Mouse (Mus musculus): Measurements from ENCODE around the gene Ift122.
A peak's percentile ranks its signal among the peaks of the same experiment; 100 is the strongest.
"Not testable (repeated sequence)": the region's sequence is repeated elsewhere in the genome, so short reads cannot be mapped to it uniquely, and the experiment has no call there.

Gene Ift122

DNA sequence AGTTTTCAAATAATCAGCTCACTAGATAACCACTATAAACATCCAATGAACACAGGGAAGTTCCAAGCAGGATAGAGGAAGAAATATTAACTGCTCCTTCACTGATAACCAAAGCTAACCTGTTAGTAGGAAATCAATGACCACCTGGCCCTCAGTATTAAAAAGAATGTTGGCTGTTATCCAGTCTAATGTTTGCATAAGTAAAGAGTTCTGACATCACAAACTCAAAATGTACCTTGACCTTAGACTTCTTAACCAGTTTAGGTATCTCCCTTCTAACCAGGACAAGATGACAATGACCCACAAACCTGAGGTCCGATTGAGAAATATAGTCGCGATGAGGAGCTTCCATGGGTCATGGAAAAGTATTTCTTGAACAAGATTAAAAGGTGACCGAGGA is 8.3 kb upstream of the Ift122 start:
- DNase-seq (ENCODE audit: extremely low spot score, low spot score), result no peak

DNA sequence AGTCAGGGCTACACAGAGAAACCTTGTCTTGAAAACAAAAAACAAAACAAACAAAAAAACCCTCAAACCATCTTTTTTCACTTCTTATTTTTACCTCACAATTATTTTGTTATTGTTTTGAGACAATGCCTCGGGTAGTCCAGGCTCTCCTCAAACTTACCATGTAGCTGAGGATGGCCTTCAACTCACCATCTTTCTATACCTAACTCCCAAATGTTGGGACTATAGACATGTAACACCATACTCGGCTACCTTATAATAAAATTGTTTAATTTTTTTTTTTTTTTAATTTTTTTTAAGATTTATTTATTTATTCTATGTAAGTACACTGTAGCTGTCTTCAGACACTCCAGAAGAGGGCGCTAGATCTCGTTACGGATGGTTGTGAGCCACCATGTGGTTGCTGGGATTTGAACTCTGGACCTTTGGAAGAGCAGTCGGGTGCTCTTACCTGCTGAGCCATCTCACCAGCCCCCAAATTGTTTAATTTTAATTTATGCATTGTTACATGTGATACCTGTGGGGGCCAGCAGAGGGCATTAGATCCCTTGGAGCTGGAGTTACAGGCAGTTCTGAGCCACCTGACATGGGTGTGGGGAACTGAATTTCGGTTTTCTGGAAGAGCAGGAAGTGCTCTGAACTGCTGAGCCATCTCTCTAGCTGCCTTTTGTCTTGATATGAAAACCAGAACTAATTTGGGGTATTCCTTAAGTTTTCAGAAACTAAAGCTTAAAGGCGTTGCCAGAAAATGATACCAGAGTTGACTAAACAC is 6.4 kb upstream of the Ift122 start:
- DNase-seq (ENCODE audit: extremely low spot score, low spot score), result peak; percentile 51

DNA sequence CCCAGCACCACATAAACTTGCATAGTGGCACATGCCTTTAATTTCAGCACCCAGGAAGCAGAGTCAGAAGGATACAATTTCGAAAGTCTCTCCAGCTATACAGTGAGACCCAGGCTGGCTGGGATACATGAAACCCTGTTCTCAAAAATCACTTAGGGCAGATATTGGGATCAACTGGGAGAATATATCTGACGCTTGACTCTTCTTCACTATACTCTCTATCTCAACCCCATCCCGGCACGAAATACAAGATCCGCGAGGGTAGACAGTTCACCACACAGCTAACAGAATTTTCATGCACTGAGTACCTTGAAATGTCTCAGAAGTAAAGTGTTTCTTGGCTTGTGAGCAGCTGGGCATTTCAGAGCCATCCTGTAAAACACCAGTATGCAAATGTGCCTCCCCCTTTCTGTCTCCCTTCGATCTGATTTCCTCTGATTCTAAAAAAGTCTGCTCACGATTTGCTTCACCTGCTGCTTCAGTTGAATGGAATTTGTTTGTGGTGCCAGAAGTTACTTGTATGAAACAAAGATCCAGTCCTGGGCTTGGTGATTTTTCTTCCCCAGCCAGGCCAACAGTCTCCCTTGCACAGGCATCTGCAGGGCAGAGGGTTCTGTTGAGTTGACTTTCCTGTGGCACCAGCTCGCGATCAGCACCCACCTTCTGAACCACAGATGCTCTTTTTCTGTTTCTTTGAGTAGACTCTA is 4.5 kb upstream of the Ift122 start:
- DNase-seq (ENCODE audit: extremely low spot score, low spot score), result no peak

DNA sequence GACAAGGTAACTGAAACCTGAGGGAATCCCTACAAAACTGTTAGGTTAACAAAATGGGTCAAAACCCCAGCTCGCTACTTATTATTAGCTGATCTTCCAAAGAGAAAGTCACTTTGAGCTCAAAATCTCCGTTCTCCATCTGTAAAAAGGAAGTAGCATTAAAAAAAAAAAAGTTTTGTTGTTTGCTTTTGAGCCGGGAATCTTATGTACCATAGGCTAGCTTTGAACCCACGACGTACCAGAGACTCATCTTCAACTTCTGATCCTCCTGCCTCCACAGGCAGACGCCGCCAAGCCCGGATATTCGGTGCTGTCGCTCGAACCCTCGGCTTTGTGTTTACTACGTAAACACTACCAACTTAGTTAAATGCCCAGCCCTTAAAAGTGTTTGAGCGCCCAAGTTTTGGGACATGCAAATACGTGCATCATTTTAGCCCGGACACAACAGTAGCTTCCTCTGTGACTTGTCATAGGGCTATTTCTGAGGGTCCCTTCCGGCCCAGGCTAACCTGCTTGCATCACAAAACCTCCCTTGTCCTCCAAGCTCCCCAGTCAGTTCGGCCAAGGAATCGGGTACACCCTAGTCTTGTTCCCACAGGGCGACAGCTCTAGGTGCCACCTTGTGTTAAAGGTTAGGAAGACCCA is 702 bp upstream of the Ift122 start:
- no peak for DNase-seq (ENCODE audit: extremely low spot score, low spot score)

DNA sequence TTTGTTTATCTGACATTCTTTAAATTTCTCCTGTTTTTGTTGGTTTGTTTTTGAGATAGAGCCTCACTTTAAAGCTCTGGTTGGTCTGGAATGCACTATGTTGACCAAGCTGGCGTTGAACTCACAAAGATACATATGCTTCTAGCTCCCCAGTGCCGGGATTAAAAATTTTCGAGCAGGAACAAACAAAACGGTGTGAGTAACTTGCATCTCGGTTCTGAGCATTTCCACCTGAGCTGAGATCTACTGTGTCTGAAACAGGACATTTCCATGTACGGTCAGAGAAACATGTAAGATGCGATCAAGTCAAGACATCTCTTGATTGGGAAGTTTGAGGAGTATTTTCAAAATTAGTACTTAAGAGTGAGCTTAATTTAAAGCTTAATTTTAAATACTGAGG is 715 bp downstream of the Ift122 start:
- peak; percentile 27 for DNase-seq (ENCODE audit: extremely low spot score, low spot score)

DNA sequence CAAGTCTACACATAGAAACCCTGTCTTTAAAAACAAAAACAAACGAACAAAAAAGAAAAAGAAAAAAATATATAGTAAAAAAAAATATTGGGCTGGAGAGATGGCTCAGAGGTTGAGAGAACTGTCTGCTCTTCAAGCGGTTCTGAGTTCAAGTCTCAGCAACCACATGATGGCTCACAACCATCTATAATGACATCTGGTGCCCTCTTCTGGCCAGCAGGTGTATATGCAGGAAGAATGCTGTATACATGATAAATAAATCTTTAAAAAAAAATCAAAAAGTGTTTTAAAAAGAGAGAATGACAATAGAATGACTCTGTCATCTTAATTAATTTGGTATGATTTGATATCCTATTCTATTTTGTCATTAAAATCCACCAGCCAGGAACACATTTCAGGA is 1.2 kb downstream of the Ift122 start:
- no peak for DNase-seq (ENCODE audit: extremely low spot score, low spot score)

DNA sequence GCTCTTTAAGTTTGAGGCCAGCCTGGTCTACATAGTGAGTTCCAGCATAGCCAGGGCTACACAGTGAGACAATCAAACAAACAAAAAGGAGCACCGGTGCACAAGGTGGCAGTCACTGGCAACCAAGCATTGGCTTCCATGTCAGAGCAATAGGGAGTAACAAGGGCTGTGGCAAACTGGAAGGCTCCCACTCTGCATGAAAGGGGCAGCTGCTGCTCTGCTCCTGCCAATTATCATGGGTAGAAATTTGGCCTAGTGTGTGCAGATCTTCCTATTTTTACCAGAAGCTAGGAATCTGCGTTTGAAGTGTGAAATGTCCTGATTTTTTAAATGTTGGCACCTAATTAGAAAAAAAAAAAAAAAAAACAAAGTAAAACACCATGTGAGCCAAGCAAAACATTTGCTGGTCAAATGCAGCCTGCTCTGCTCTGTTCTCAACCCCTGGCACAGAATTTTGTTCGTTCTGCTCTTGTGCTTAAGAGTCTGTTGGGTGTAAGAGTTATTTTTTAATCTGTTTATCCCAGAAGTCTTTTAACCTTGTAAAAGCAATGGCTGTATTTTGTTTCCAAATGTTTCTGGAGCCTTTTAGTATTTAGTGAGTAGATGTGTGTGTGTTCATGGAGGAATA is 2.6 kb downstream of the Ift122 start:
- no peak for DNase-seq (ENCODE audit: extremely low spot score, low spot score)

DNA sequence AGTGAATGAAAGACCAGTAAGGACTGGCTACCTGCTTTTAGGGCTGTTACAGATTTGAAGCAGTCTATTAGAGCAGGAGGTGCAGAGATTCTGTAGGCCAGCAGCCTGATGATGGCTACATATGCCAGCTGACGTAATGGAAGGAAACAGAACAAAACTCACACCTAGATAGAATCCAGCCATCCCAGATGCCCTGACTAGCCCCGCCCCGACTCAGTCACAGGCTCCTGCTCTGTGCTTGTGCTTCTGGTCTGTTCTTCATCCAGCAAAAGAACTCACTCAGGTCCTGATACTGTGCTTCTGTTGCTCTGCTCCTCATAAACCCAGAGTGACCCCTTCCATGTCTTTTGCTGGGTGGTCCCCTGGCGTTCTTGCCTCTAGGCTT is 3.1 kb downstream of the Ift122 start:
- DNase-seq (ENCODE audit: extremely low spot score, low spot score), result no peak

DNA sequence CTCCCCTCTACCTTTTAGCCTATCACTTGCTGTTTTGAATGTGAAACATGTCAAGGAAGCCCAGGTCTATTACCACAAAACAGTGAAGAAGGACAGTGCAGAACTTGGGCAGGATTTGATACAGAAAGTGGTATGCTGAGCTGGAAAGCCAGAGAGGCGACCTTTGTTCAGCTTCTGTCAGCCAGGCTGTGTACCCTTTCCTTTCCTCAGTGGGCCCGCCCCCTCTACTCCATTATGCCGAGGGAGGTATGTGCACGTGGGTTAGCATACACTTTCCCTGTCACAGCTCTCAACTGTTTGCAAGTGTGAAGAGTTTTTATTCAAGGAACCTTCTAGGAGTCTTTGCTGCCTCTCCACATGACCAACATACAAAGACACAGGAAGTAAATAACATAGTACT is 6.0 kb downstream of the Ift122 start:
- no peak for DNase-seq (ENCODE audit: extremely low spot score, low spot score)

DNA sequence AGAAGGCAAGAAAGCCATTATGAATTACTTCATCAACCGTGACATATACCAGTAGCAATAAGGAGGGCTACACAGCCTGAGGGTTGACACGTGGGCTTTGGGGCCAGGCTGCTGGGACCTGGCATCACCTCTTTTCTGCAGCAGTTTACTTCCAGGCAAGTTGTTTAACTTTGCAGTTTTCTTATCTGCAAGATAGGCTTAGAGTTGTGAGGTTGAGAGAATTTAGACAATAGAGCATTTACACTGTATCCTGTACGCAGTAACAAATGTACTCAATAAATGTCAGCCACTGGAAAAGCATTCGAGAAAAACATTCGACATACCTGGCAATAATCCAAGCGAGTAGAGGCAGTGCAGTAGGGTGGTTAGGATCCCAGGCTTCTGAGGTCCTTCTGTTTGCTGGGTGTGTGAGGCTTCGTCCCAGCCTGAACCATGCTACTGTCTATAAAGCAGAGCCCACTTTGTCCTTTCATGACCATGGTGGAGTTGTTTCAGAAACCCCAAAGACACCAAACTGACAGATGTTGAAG is 6.8 kb downstream of the Ift122 start:
- no peak for DNase-seq (ENCODE audit: extremely low spot score, low spot score)

DNA sequence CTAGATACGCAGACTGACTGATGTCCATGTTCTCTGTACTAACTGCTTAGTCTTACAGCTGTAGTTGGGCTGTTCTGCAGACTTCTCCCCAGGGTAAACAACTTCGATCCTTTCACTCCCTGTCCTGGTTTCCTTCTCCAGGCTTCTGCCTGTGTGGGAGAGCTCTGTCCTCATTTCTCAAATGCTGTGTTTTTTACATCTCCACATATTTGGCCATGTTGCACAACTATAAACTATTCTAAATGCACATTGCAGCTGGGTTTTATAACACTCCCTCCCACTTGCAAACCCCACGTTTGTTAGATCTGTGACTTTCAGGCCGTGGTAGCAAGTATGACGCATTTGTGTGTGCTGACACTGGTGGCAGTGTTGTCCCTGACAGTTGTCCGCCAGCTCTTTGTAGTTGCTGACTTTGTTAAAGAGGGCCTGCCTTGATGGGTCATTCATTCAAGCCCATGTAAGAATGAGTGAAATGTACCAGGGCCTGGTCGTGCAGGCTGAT is 10.1 kb downstream of the Ift122 start:
- no peak for DNase-seq (ENCODE audit: extremely low spot score, low spot score)

DNA sequence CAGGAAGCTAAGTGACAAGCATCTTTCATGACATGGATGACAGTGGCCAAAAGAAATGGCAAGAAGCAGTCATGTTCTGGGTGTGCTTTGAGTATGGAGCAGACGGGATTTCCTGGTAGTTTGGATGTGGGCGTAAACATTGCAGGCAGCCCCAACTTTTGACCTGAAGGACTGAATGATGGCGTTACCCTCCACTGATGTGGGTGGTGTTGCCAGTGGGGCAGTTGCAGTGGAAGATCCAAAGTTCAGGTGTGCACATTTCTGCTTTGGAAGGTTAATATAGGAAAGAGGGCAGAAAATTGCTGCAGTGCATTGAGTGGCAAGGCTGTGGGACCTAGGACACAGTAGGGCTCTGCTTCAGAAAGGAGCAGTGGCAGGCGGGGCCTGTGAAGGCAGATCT is 12.0 kb downstream of the Ift122 start:
- no peak for DNase-seq (ENCODE audit: extremely low spot score, low spot score)

DNA sequence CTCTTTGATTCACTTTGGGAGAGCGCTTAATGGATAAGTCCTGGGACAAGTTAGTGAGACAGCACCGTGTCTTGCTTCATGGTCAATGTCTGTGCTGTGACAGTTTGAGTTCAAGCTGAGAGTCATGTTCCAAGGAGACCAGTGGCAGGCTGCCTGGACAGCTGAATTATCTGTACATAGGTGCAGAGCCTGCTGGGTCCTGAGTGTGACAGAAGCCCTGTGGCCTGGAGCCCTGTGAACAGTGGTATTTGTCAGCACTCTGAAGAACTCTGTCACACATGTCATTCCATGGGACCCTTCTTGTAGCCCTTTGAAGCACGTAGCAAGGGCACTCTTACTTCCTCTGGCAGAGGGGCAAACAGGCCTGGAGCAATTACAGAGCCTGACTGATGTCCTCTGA is 13.9 kb downstream of the Ift122 start:
- not testable (repeated sequence) for DNase-seq (ENCODE audit: extremely low spot score, low spot score)

DNA sequence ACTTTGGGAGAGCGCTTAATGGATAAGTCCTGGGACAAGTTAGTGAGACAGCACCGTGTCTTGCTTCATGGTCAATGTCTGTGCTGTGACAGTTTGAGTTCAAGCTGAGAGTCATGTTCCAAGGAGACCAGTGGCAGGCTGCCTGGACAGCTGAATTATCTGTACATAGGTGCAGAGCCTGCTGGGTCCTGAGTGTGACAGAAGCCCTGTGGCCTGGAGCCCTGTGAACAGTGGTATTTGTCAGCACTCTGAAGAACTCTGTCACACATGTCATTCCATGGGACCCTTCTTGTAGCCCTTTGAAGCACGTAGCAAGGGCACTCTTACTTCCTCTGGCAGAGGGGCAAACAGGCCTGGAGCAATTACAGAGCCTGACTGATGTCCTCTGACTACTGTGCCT is 18.0 kb downstream of the Ift122 start:
- not testable (repeated sequence) for DNase-seq (ENCODE audit: extremely low spot score, low spot score)

DNA sequence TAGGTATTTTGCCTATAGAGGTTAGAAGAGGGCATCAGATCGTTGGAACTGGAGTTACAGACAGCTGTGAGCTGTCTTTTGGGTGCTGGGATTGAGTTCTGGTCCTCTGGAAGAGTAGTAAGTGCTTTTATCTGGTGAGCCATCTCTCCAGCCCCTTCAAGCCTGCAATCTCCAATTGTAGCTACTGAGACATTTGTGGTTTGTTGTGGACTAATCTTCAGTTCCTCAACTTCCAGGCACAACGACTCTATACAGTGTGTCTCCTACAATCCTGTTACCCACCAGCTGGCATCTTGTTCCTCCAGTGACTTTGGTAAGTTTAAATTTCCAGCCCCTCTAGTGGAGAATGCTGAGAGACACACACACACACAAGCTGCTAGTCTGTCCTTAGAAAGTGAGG is 24.0 kb downstream of the Ift122 start:
- no peak for DNase-seq (ENCODE audit: extremely low spot score, low spot score)

DNA sequence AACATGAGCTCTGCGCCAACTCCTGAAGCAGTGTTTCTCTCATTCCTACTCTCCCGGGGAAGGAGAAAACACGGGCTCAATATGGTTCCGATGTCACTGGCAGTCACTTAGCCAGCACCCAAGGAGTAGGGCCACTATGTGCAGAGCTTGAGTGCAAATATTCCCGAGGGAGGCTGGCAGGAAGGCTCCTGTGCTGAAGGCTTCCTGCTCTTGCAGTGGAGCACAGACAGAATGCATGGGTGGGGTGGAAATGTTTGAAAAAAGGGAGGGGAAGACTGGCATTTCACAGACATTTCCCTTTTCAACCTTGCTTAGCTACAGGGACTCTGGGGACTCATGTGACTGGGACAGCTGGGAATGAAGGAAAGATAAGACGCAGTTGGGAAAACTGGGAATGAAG is 25.4 kb downstream of the Ift122 start:
- no peak for DNase-seq (ENCODE audit: extremely low spot score, low spot score)

DNA sequence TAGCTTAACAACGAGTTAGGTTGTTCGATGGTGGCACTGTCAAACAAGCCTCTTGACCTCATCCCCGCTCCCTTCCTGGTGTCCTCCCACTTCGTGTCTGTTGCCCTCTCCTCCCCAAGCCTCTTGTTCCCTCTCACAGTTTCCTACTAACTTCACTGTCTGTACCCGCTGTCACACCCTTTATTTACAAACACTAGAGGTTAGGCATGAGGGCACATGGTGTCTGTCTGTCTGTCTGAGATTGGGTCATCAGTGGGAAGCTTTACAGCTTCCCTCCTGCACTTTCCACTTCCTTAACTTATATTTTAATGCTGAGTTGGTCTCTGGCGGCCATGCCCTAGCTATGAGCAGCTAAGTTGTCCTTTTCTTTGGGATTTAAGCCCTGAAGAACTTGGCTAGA is 26.5 kb downstream of the Ift122 start:
- no peak for DNase-seq (ENCODE audit: extremely low spot score, low spot score)

DNA sequence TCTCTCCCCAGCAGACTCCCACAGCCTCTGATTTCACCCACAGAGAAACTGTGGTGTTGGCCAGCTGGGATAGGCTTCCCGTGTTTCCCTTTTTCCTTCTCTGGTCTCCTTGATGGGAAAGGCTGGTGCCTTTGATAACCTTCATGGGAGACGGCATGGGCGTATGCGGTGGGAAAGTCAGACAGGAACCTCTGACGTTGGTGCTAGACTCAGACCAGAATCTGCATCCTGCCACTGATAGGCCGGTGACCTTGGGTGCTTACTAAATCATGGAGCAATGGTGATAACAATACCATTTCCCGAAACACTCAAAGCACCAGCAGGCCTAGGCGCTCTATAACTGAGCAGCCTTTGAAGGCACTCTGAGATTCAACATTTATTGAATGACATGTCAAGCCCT is 27.5 kb downstream of the Ift122 start:
- no peak for DNase-seq (ENCODE audit: extremely low spot score, low spot score)

DNA sequence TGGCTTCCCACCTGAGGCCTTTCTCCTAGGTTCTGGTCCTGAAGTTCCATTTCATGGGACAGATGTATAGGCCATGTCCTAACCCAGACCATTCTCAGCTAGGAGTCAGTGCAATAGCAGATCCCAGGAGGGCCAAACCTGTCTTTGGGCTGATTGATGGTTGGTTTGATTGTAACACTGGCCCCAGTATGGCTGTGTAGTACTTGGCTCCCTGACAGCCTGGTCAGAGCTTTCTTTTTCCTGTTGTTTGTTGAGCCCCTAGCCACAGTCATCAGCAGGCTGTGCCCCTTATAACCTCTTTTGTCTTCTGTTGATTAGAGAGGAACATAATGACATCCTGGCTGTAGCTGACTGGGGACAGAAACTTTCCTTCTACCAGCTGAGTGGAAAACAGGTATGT is 30.7 kb downstream of the Ift122 start:
- no peak for DNase-seq (ENCODE audit: extremely low spot score, low spot score)

DNA sequence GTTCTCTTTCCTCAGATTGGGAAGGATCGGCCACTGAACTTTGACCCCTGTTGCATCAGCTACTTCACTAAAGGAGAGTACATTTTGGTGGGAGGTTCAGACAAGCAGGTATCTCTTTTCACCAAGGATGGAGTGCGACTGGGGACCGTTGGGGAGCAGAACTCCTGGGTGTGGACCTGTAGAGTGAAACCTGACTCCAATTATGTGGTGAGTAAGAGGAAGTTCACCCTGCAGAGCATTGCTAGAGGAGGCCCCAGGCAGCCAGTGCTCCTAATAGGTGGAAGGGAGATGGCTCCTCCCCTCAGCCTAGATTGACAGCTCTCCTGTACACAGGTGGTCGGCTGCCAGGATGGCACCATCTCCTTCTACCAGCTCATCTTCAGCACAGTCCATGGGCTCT is 33.6 kb downstream of the Ift122 start:
- DNase-seq (ENCODE audit: extremely low spot score, low spot score), result no peak

DNA sequence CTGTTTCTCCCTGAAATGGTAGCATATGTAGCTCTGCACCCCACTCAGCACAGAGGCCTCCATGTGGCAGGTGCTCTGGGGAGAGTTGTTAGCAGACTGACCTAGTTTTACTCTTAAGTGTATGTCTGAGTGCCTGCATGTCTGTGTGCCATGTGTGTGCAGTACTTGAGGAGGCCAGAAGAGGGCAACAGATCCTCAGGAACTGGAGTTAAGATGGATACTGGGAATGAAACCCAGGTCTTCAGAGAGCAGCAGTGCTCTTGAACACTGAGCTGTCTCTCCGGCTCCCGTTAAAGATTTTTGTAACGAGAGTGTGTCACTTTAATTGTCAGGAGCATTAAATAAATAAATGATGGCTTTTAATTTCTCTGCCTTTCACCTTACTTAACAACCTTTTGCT is 35.0 kb downstream of the Ift122 start:
- DNase-seq (ENCODE audit: extremely low spot score, low spot score), result no peak

DNA sequence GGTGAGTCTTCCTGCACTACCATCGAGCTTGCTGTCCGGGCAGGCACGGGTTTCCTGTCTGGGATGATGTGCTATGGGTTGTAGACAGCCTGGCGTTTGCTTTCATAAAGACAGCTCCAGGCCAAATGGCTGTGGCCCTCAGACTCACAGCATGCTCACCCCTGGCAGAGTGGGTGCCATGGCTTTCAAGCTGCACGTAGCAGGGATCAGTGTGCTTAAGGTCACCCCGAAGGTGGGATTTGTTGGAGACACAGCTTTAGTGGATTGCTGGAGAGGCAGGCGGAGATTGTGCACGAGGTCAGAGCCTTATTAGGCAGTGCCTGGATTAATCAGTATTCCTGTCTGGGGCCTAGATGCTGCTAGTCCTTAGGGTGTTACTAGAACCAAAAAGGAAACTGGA is 37.3 kb downstream of the Ift122 start:
- DNase-seq (ENCODE audit: extremely low spot score, low spot score), result no peak
